Mouse (Mus musculus) B cell, adult 2 months (primary cell): ENCODE measurements around the gene Abcc2.

ENCODE experiments used
- DNase-seq, 2 experiments: peaks; one replicate each; pipeline ENCODE4 v3.0.0; 2022

Abcc2 gene

GRCm38 (mm10) chr19:43852837-43853545 lies 71.0 kb downstream of the Abcc2 start:
- DNase-seq = peak; percentile 24 to 36

DNA sequence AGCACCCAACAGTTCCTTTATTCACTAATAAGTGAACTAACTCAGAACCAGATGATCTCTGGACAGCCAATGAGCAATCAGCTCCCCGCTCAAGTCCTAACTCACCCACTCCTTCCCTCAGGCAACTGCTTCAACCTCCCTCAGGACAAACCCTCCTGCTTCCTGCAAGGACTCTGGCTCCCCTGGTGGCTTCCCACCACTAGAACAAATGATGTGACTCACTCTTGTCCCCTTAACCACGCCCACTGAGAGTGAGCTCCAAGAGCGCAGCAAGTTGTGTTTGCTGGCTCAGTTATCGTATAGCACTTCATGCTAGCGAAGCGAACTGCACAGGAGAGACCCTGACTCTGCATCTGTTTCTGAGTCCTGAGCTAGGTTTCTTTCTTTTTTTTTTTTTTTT lies 75.4 kb downstream of the Abcc2 start:
- DNase-seq = no peak

DNA sequence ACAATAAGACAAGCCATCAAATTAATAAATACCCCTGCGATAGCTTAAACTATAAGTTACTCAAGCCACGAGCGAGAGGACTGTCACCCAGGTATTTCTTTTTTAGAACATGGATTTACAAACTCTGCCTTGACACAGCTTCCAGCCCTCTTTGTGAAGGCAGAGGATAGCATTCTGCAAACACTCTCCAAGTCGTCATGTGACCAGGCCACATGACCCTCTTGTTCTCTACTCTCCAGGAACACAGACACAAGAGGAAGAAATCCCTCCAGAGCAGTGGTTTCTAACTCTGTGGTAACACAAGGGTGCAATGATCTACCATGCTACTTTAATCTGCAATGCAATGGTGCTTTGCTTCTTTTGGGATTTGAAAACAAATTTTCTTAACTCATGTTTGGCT lies 88.4 kb downstream of the Abcc2 start:
- no peak for DNase-seq

GRCm38 (mm10) chr19:43874351-43874750 lies 92.4 kb downstream of the Abcc2 start:
- no peak for DNase-seq

- DNase-seq = no peak
These were observed 94.0 kb downstream of the Abcc2 start for GRCm38 (mm10) chr19:43875996-43876395.

- no peak for DNase-seq
These were observed 95.4 kb downstream of the Abcc2 start for GRCm38 (mm10) chr19:43877364-43877763.

DNA sequence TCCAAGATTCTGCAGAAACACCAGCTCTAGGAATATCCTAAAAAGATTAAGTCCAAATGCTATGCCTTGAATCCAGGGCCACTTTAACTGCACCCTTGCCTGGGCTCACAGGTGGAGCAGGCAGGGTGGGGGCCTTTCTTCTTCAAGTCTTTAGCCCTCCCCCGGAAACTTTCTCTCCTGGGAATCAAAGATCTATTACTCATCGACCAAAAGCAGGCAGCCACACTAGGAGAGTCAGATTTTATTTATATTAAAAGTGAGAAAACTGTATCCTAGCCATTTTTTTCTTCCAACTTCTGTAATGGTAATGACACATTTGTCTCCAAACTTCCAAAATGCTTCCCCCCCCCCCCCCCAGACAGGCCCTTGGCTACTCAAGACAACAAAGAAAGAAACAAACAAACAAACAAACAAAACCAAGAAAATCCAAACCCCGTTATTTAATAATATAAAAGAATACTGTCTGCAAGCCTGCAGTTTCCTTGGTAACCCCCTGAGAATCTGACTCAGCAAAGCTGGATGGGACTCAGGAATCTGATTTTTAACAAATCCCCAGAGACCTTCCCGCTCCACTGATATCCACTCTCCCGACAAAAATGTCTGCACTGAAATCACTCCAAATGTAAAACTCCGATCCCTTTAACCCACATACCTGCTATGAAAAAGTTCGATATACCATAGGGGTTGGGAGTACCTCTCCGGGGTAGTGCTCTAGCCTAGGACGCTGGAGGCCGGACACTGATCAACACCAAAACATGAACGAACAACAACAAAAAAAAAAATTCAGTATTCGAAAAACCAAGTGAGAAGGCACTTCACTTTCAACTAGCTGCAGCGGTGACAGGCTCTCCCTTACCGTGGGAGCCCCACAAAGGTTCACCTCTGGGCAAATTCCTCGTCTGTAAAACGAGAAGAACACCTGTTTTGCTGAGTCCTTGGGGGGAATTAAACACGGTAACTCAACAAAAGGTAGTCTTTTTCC lies 96.4 kb downstream of the Abcc2 start:
- no peak for DNase-seq

DNA sequence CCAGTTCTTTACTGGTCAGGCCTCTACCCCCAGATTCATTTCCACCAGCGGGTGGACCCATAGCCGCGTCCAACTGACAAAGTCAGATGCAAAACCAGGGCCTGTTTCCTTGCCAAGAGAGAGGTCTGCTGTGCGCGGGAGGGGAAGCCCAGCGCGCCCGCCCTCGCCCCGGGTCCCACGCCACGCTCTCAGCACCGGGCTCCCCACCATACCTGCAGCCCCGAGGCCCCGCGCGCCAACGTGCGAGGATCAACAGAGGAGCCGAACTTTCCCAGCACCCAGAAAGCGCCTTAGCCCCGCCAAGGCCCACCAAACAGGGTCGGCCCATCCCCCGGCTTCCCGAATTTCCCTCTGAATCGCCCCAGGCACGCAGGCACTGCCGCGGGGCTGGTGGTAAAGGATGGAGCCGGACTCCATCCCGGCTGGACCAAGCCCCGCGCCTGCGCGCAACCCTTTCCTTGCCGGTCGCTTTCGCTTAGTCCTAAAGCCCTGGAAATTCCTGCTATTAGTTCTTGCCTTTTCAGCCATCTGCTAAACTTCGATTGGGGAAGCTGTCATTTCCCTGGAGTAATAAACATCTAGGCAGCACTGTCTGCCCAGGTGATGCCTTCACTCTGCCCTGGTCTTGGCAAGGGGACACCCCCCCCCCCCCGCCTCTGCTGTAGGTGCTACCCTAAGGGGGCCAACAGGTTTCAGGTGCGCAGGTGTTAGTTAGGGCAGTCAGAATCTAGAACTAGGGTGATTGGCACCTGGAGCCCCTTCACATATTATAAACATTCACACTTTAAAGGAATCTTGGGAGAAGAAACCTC lies 97.6 kb downstream of the Abcc2 start:
- DNase-seq = peak in 1 of 2 experiments; percentile 4

- no peak for DNase-seq
These were observed 98.4 kb downstream of the Abcc2 start for GRCm38 (mm10) chr19:43880420-43880819.

GRCm38 (mm10) chr19:43881615-43882014 lies 99.6 kb downstream of the Abcc2 start:
- peak; percentile 34 to 36 for DNase-seq

DNA sequence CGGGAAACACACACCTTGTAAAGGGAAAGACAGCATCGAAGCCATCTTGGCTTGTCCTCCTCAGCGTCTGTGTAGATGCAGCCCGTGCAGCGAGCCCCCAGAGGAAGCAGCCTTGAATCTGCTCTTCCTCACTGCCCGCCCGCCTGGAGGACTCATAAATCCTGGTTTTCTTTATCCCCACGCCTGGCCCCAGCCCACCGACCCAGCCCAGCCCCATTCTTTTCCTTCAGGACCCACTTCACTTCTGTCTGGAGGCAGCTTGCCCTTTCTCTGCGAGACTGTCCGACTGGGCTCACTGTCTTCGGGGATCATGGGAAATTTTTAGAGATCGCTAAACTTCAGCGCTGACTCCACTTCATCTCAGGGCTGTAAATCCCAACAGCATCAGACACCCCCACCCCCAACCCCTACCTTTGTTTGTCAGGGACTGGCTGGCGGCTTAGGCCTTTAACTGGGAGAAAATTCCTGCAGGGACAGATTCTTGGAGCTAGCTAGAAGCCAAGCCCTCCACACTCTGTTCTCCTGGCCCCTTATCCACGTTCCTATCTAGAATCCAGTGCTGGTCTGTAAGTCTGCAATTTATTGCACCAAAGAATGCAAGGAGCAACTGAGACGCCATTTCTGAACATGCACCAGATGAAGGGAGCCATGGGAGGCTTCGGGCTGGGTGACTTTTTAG lies 101.0 kb downstream of the Abcc2 start:
- DNase-seq = no peak

GRCm38 (mm10) chr19:43884668-43885498 lies 102.9 kb downstream of the Abcc2 start:
- no peak for DNase-seq

GRCm38 (mm10) chr19:43886371-43887099 lies 104.5 kb downstream of the Abcc2 start:
- no peak for DNase-seq

GRCm38 (mm10) chr19:43887242-43887641 lies 105.2 kb downstream of the Abcc2 start:
- no peak for DNase-seq

GRCm38 (mm10) chr19:43887725-43888124 lies 105.7 kb downstream of the Abcc2 start:
- DNase-seq = no peak
